Mouse (Mus musculus) heart, adult 11 months (tissue): ENCODE measurements around the gene Defa34.
"Not testable (repeated sequence)": the region's sequence is repeated elsewhere in the genome, so short reads cannot be mapped to it uniquely, and the experiment has no call there.

Source experiments
- DNase-seq: peaks from one replicate; pipeline ENCODE4 v3.0.0; 2022

Gene Defa34

DNA sequence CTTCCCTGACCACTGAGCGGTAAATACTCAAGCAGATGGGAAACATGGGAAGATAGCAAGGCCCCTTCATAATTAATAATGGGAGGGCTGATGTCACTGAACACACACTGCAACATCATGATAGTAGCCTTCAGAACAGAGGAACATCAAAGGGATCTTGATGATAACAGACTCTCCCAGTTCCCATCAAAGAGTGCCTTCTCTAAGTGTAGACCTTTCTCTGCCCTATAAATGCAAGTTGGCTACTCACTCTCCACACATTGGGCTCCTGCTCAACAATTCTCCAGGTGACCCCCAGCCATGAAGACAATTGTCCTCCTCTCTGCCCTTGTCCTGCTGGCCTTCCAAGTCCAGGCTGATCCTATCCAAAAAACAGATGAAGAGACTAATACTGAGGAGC is at the start of gene Defa34:
TSS of gene Defa34 (plus strand) at position 301 of the 400 bp plus-strand sequence.
- DNase-seq = not testable (repeated sequence)

DNA sequence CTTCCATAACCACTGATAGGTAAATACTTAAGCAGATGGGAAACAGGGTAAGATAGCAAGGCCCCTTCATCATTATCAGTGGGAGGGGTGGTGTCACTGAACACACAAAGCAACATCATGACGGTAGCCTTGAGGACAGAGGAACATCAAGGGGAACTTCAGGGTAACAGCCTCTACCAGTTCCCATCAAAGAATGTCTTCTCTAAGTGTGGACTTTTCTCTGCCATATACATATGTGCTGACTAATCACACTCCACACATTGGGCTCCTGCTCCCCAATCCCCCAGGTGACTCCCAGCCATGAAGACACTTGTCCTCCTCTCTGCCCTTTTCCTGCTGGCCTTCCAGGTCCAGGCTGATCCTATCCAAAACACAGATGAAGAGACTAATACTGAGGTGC is 47.7 kb upstream of the Defa34 start, which contains the start of gene Defa26:
TSS of gene Defa26 (plus strand) at position 301 of the 400 bp plus-strand sequence.
- DNase-seq = peak; percentile 63

DNA sequence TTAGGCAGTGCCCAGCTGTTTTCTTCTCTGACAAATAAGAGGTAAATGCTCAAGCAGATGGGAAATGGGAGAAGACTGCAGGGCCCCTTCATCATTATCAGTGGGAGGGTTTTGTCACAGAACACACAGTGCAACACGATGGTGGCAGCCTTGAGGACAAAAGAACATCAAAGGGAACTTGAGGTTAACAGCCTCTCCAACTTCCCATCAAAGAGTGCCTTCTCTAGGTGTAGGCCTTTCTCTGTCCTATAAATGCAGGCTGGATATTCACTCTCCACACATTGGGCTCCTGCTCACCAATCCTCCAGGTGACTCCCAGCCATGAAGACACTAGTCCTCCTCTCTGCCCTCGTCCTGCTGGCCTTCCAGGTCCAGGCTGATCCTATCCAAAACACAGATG is 10.1 kb upstream of the Defa34 start, which contains the start of gene Defa17:
TSS of gene Defa17 (plus strand) at position 301 of the 400 bp plus-strand sequence.
- DNase-seq = not testable (repeated sequence)

DNA sequence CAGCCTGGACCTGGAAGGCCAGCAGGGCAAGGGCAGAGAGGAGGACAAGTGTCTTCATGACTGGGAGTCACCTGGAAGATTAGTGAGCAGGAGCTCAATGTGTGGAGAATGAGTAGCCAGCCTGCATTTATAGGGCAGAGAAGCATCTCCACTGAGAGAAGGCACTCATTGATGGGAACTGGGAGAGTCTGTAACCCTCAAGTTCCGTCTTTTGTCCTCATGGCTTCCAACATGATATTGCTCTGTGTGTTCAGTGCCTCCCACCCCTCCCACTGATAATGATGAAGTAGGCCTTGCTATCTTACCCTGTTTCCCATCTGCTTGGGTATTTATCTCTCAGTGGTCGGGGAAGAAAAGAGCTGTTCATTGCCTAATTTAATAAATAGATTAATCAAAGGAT is 37.9 kb downstream of the Defa34 start, which contains the start of gene AY761184:
TSS of gene AY761184 (minus strand) at position 101 of the 400 bp plus-strand sequence.
- DNase-seq = not testable (repeated sequence)
